Mouse (Mus musculus) c-Kit-negative CD71-positive TER-119-positive erythroid progenitor cells, embryonic 14.5 days (primary cell): ENCODE data around the gene Hoxc6.

Source experiments
- DNase-seq: peaks from one replicate; pipeline ENCODE4 v3.0.0-alpha.2; 2013; ENCODE audit warnings: low read depth, low spot score

Gene Hoxc6

GRCm38 (mm10) chr15:102988078-102988477, 10.0 kb upstream of the Hoxc6 start:
- DNase-seq = no peak

- DNase-seq = no peak
Observed at GRCm38 (mm10) chr15:102990461-102991397, 7.3 kb upstream of the Hoxc6 start, which contains the start of gene Hoxc8. Hoxc8 (plus strand) TSS chr15:102990607.

- DNase-seq = no peak
Observed at GRCm38 (mm10) chr15:102991782-102992181, 6.3 kb upstream of the Hoxc6 start.

GRCm38 (mm10) chr15:102992206-102992605, 5.9 kb upstream of the Hoxc6 start:
- no peak for DNase-seq

GRCm38 (mm10) chr15:102992863-102993262, 5.2 kb upstream of the Hoxc6 start:
- DNase-seq = no peak

GRCm38 (mm10) chr15:102996548-102996947, 1.5 kb upstream of the Hoxc6 start:
- no peak for DNase-seq

GRCm38 (mm10) chr15:102997431-102997830, 626 bp upstream of the Hoxc6 start:
- DNase-seq = no peak

GRCm38 (mm10) chr15:102998608-102999182, 638 bp downstream of the Hoxc6 start:
- no peak for DNase-seq

GRCm38 (mm10) chr15:102999183-102999831, 1.2 kb downstream of the Hoxc6 start:
- no peak for DNase-seq

- no peak for DNase-seq
Observed at GRCm38 (mm10) chr15:102999955-103000354, 1.9 kb downstream of the Hoxc6 start.

- no peak for DNase-seq
Observed at GRCm38 (mm10) chr15:103000501-103000901, 2.4 kb downstream of the Hoxc6 start.

- no peak for DNase-seq
Observed at GRCm38 (mm10) chr15:103001370-103001769, 3.3 kb downstream of the Hoxc6 start.

- no peak for DNase-seq
Observed at GRCm38 (mm10) chr15:103002156-103002555, 4.1 kb downstream of the Hoxc6 start.

- no peak for DNase-seq
Observed at GRCm38 (mm10) chr15:103002821-103003448, 4.9 kb downstream of the Hoxc6 start.

GRCm38 (mm10) chr15:103005308-103005707, 7.3 kb downstream of the Hoxc6 start:
- no peak for DNase-seq

- no peak for DNase-seq
Observed at GRCm38 (mm10) chr15:103005797-103006196, 7.7 kb downstream of the Hoxc6 start.

- no peak for DNase-seq
Observed at GRCm38 (mm10) chr15:103006326-103006725, 8.3 kb downstream of the Hoxc6 start.

- no peak for DNase-seq
Observed at GRCm38 (mm10) chr15:103009265-103010111, 11.4 kb downstream of the Hoxc6 start.

- no peak for DNase-seq
Observed at GRCm38 (mm10) chr15:103010112-103010846, 12.2 kb downstream of the Hoxc6 start.

GRCm38 (mm10) chr15:103010847-103011555, 12.9 kb downstream of the Hoxc6 start:
- no peak for DNase-seq
